Mouse (Mus musculus) G1E (cell line): Measurements from ENCODE around the gene Mdk. TPM values are rescaled to one million over a fixed set of nuclear protein-coding genes. Genes with fewer than 3 reads are reported as not detected.

ENCODE experiments used
- ATAC-seq: 2 replicates; pipeline ENCODE4 v1.8.0; 2016; ENCODE audit warnings: mild to moderate bottlenecking; ENCODE audit not compliant: insufficient number of reproducible peaks, poor library complexity, low FRiP score, severe bottlenecking; ENCODE audit errors: extremely low read depth
- DNase-seq: peaks from one replicate; pipeline ENCODE4 v3.0.0; 2012; ENCODE audit warnings: low spot score
- H3K27me3 ChIP-seq: 2 replicates; pipeline ENCODE4 v1.6.1; 2012; ENCODE audit warnings: mild to moderate bottlenecking, low read length, inconsistent platforms; ENCODE audit not compliant: insufficient read depth
- H3K36me3 ChIP-seq: replicated peaks from 2 replicates; pipeline ENCODE3; 2012; ENCODE audit warnings: mild to moderate bottlenecking, inconsistent platforms
- H3K4me1 ChIP-seq: 2 replicates; pipeline ENCODE4 v1.6.1; 2012; ENCODE audit warnings: low read depth, low read length, inconsistent platforms, mixed read lengths; ENCODE audit not compliant: insufficient read depth
- H3K4me3 ChIP-seq: 2 replicates; pipeline ENCODE4 v1.5.1; 2012; ENCODE audit warnings: low read depth, mild to moderate bottlenecking, inconsistent platforms, low read length, moderate library complexity, mixed read lengths
- H3K9me3 ChIP-seq: replicated peaks from 2 replicates; pipeline ENCODE4 v1.6.1; 2012; ENCODE audit warnings: inconsistent platforms
- CTCF ChIP-seq: IDR thresholded peaks from 2 replicates; pipeline ENCODE4 v1.5.1; 2012; ENCODE audit warnings: low read depth, low read length, inconsistent platforms, mixed read lengths
- GATA1 ChIP-seq: IDR thresholded peaks from 2 replicates; pipeline ENCODE4 v1.6.1; 2012; ENCODE audit warnings: borderline replicate concordance, low read length, inconsistent platforms, mixed read lengths
- GATA2 ChIP-seq: IDR thresholded peaks from 2 replicates; pipeline ENCODE4 v1.6.1; 2012; ENCODE audit warnings: low read depth, low read length, inconsistent platforms, borderline replicate concordance
- POLR2AphosphoS5 ChIP-seq: IDR thresholded peaks from 2 replicates; pipeline ENCODE4 v1.6.1; 2012; ENCODE audit warnings: low read depth, low read length, inconsistent platforms; ENCODE audit not compliant: insufficient replicate concordance
- TAL1 ChIP-seq: conservative IDR thresholded peaks from 2 replicates; pipeline ENCODE4 v1.6.1; 2012; ENCODE audit warnings: low read depth, low read length, inconsistent platforms, mixed read lengths
- polyA plus RNA-seq: library from polyadenylated mRNA; stranded (reverse); fragments of >175 nt; gene quantifications from 2 replicates; pipeline ENCODE4 v1.2.3, GENCODE M21; 2012
- total RNA-seq, 2 experiments: library from RNA; stranded (forward) in 1 of 2; stranded (reverse) in 1 of 2; fragments of 200-1000 nt in 1 of 2; fragments of >200 nt in 1 of 2; fragmentation: Nextera tagmentation in 1 of 2; gene quantifications; 2 replicates each; pipeline ENCODE4 v1.2.3; 2014 to 2017

The Mdk gene
- total and polyA plus RNA-seq, 3 experiments: 0.76 to 5.5 (median 4.9) TPM

DNA sequence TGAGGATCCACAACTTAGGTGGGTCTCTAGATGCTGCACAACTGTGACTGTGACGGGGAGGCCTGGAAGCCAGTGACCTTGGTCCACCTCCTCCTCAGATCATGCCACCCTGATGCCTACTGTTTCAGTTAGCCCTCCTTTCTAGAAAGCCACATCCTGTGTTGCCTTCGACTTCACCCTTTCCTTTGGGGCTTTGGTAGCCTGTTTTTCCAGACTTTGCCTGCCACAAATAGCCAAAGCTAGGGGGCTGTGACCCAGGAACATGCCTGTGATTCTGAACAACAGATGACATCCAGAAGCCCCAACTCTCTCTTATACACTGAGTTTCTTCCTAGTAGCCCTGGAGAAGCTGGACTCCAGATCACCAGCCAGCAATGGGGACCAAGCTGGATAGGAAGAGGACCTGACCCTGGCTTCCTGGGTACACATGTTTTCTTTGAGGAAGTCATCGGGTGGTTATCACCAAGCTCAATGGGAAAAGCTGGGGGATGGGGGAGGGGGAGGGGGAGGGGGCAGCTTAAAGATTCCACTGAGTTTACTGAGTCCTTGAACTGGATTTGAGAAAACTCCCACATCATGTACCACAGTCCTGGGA, 32.6 kb upstream of the Mdk start:
- Histone ChIP-seq H3K4me3 (no peak overlapping the region), H3K4me1 (peaks cover 54% of the 10 kb centered on the region), H3K36me3 (peaks cover 21% of the 10 kb centered on the region), H3K9me3 (no peaks in the 10 kb centered on the region), H3K27me3 (peaks cover 35% of the 10 kb centered on the region)
- TF ChIP-seq GATA2 (no peak), POLR2AphosphoS5 (no peak), CTCF (no peak)
- ATAC-seq (no peak), DNase-seq (no peak)

DNA sequence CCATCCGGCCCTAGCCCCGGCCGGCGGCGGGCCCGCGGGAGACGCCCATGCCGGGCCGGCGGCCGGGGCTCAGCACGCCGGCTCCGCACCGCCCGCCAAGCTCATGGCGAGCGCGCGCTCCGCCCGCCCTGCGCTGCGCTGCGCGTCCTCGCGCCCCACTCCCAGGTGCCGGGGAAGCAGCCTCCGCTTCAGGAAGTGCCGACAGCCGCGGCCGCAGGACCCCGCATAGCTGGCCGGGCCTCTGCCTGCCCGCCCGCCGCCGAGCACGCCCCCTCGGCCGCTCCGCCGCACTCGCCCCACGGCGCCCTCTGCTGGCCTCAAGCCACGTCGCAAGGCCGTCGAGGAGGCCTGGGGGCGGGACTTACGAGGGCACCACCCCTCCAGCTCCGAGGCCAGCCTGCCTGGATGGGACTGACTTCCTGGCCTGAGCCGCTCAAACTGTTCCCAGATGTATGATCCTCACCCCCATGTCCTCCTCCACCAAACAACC, 31.4 kb upstream of the Mdk start:
- no peak for TF ChIP-seq POLR2AphosphoS5
- TF ChIP-seq GATA1: no peak
- TF ChIP-seq CTCF: peak; percentile 67
- no peak for TF ChIP-seq GATA2
- TF ChIP-seq TAL1: no peak
- peak; percentile 59 for ATAC-seq
- DNase-seq: peak; percentile 85
- Histone ChIP-seq H3K9me3 (no peaks in the 10 kb centered on the region), H3K36me3 (peaks cover 33% of the 10 kb centered on the region), H3K27me3 (peaks cover 24% of the 10 kb centered on the region), H3K4me3 (peak overlapping the region; percentile 86), H3K4me1 (peaks cover 66% of the 10 kb centered on the region)

DNA sequence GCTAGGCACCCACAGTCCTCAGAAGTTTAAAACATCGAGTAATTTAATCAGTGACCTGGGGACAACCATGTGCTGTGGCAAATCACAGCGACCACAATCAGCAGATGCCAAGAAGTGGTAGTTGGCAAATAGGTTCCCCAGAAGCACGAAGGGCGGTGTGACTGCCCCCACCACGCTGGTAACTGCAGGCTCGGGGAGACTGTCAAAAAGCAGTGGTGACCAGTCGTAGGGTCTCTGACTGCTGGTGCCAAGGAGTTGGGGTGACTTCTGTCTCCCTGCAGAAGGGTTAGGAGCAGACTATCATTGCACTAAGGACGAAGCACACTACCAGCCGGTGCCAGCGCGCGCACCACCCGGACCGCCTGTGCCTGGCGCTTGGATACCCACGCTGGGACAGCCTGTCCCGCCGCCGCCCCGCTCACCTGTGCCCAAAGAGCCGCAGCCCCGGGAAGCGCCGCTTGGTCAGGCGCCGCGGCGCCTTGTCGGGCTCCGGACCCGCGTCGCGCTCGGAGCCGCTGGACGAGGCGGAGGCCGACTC, 30.8 kb upstream of the Mdk start:
- TF ChIP-seq GATA2: no peak
- no peak for TF ChIP-seq TAL1
- no peak for TF ChIP-seq POLR2AphosphoS5
- TF ChIP-seq CTCF: no peak
- TF ChIP-seq GATA1: no peak
- no peak for DNase-seq
- Histone ChIP-seq H3K4me1 (peaks cover 70% of the 10 kb centered on the region), H3K36me3 (peaks cover 37% of the 10 kb centered on the region), H3K9me3 (no peaks in the 10 kb centered on the region), H3K27me3 (peaks cover 19% of the 10 kb centered on the region), H3K4me3 (peak overlapping the region; percentile 86)
- ATAC-seq: no peak

DNA sequence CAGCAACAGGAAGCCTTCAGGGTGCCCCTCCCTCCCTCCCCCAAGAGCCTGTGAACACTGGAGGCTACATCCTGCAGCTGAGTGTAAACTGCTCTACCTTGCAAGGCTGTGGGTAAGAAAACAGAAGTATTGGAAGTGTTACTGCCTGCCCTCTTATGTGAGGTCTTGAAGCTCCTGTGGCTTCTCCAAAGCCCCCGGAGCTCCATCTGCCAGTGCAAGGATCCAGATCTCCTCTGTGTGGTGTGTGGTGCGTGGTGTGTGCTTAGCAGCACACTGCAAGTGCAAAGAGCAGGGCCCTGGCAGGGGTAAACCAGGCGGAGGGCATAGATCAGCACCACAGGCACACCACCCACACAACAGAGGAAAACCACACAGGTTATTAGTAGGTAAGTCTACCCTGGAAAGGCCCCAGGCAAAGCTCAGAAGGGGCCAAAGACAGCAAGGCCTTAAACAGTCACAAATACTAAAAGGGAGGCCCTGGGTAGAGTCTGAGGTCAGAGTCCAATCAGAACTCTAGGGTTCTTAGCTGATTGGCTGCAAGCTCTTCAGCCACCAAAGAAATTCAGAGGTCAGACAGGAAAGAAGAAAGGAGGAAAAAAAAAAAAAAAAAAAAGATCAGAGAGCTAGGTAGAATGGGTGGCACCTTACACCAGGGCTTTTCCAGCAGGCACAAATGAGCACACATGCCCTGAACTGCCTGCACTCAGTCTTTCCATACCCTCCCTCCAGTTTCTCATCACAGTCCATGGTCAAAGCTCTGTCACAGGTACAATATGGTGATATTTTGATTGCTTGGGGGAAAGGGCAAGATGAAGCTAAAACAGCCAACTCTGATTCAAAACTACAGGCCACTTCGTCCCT, 30.0 kb upstream of the Mdk start:
- H3K36me3 ChIP-seq: peaks cover 43% of the 10 kb centered on the region
- TF ChIP-seq TAL1: no peak
- no peak for TF ChIP-seq GATA2
- TF ChIP-seq CTCF: no peak
- no peak for ATAC-seq
- H3K27me3 ChIP-seq: peaks cover 16% of the 10 kb centered on the region
- H3K4me3 ChIP-seq: peak overlapping the region; percentile 86
- DNase-seq: no peak
- H3K9me3 ChIP-seq: no peaks in the 10 kb centered on the region
- H3K4me1 ChIP-seq: peaks cover 78% of the 10 kb centered on the region

DNA sequence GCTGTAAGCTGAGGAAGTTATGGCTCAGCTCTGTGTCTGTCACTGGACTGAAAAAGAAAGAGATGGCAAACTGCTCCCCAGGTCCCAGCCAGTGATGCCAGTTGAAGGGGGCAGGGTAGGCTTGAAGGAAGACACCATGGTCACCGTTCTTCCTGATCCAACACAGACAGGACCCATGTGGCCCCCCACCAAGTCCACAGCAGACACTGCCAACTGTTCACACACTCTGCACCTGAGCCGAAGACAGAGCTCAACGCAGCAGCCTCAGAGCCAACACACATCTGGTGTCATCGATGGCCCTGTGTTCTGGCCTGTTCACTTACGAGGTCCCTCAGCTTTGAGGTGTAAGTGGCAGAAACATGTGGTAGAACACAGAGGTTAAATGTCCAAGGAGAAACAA, 28.4 kb upstream of the Mdk start:
- DNase-seq (no peak), ATAC-seq (no peak)
- Histone ChIP-seq H3K4me1 (peaks cover 89% of the 10 kb centered on the region), H3K36me3 (peaks cover 55% of the 10 kb centered on the region), H3K27me3 (peaks cover 5% of the 10 kb centered on the region; the same call in 1 of the 2 replicates), H3K9me3 (no peaks in the 10 kb centered on the region), H3K4me3 (no peak overlapping the region)
- TF ChIP-seq POLR2AphosphoS5 (no peak), GATA2 (no peak), CTCF (no peak), GATA1 (no peak), TAL1 (no peak)

DNA sequence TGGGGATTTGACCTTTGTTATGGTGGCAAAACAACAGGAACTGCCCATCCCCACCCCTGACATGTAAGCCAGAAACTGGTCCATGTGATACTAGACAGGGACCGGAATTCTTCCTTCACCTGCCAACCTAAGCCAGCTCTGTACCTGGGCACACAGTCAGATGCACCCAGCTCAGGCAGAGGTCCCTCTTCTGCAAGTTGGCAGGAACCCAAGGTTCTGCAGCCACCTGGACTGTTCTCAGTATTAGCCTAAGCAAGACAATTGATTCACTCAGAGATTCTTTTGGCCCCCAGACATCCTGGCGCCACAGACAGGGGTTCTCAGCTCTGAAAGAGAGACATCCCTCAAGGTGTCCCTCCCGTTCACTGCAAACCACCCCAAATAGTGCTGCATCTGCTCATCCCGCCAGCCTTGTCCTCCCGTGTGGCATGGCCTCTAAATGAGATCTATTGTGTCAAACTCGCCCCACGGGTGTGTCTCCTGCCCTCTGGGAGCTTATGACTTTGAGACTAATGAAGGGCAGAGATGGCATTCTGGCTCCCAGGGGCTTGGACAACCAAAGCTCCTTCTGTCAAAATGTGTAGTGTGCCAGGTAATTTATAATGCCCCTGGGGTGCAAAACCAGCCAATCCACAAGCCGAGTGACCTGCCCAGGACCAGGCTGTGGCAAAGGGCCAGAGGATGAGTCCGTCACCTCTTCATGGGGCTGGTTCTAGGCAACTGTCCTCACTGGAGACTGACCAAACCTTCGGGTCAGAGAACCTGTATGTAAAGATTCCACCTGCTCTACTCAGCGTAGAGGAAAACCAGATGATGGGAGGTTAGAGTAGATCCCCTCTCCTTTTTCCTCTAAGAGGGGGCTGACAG, 27.7 kb upstream of the Mdk start:
- H3K27me3 ChIP-seq: no peaks in the 10 kb centered on the region
- no peak for TF ChIP-seq CTCF
- no peak for TF ChIP-seq TAL1
- TF ChIP-seq GATA2: no peak
- no peak for TF ChIP-seq GATA1
- no peak for TF ChIP-seq POLR2AphosphoS5
- peaks cover 90% of the 10 kb centered on the region for H3K4me1 ChIP-seq
- no peaks in the 10 kb centered on the region for H3K9me3 ChIP-seq
- no peak overlapping the region for H3K4me3 ChIP-seq
- no peak for ATAC-seq
- H3K36me3 ChIP-seq: peaks cover 62% of the 10 kb centered on the region
- no peak for DNase-seq
